Mouse (Mus musculus) megakaryocyte, embryonic 14.5 days (primary cell): ENCODE data around the gene Hoxa9.

Experiments
- FLI1 ChIP-seq: IDR thresholded peaks from 2 replicates; pipeline ENCODE4 v1.6.1; 2012; ENCODE audit warnings: low read length, inconsistent platforms, mixed read lengths
- GATA1 ChIP-seq: IDR thresholded peaks from 3 replicates; pipeline ENCODE4 v1.6.1; 2012; ENCODE audit warnings: mixed read lengths, low read length, inconsistent platforms, borderline replicate concordance

DNA sequence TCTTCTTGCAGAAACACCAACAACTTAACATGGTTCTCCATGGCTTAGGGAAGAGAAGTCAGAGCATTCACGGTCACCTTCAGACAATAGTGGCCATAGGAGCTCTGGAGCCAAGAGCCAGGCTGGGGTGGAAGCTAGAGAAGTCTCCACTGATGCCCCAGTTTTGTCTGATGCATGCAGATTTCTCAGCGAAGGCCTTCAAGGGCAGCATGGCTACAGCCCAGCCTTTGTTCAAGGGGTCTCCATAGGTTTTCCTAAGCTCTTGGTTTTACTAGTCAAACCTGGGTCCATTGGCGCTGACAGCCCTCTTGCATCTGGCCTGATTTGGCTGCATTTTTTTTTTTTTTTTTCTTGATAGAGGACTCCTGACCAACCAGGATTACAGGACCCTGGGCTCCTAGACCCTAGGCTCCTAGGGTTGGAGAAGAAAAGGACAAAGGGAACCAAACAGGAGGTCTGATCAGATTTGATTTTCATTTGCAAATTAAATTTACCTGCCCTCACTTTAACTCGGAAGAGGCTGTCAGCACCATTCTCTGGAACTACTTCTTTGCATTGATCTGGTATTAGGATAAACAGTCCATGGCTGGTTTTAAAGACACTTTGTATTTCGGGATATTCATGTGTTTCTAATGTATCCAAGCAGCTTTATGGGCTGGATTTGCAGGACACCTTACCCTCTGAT is 33.4 kb upstream of the Hoxa9 start:
- no peak for TF ChIP-seq GATA1
- TF ChIP-seq FLI1: no peak
